Mouse (Mus musculus) thymus, postnatal 14 days (tissue): Measurements from ENCODE around the gene Necab3.

Experiments
- DNase-seq: peaks from one replicate; pipeline ENCODE4 v3.0.0; 2021

Necab3 gene

GRCm38 (mm10) chr2:154538710-154539109 lies 20.0 kb downstream of the Necab3 start:
- DNase-seq = no peak

- no peak for DNase-seq
Measured at GRCm38 (mm10) chr2:154538310-154538709, 20.4 kb downstream of the Necab3 start.

GRCm38 (mm10) chr2:154534704-154535270 lies 23.9 kb downstream of the Necab3 start:
- no peak for DNase-seq

- DNase-seq = no peak
Measured at GRCm38 (mm10) chr2:154532888-154533287, 25.8 kb downstream of the Necab3 start.

- no peak for DNase-seq
Measured at GRCm38 (mm10) chr2:154526531-154526930, 32.2 kb downstream of the Necab3 start.

- no peak for DNase-seq
Measured at GRCm38 (mm10) chr2:154525285-154525684, 33.4 kb downstream of the Necab3 start.

GRCm38 (mm10) chr2:154522334-154522733 lies 36.4 kb downstream of the Necab3 start:
- DNase-seq = no peak

- no peak for DNase-seq
Measured at GRCm38 (mm10) chr2:154521449-154521848, 37.2 kb downstream of the Necab3 start.

GRCm38 (mm10) chr2:154517424-154517823 lies 41.3 kb downstream of the Necab3 start:
- DNase-seq = no peak

- no peak for DNase-seq
Measured at GRCm38 (mm10) chr2:154516944-154517343, 41.7 kb downstream of the Necab3 start.

- no peak for DNase-seq
Measured at GRCm38 (mm10) chr2:154510141-154510540, 48.5 kb downstream of the Necab3 start.

GRCm38 (mm10) chr2:154508450-154508849 lies 50.2 kb downstream of the Necab3 start:
- no peak for DNase-seq

- DNase-seq = peak; percentile 36
Measured at GRCm38 (mm10) chr2:154507566-154508283, 51.0 kb downstream of the Necab3 start.

GRCm38 (mm10) chr2:154507076-154507475 lies 51.6 kb downstream of the Necab3 start:
- no peak for DNase-seq

- DNase-seq = no peak
Measured at GRCm38 (mm10) chr2:154500758-154501157, 57.9 kb downstream of the Necab3 start.

- no peak for DNase-seq
Measured at GRCm38 (mm10) chr2:154499717-154500247, 58.9 kb downstream of the Necab3 start.

GRCm38 (mm10) chr2:154498571-154498970 lies 60.1 kb downstream of the Necab3 start:
- no peak for DNase-seq

GRCm38 (mm10) chr2:154495021-154495420 lies 63.7 kb downstream of the Necab3 start:
- no peak for DNase-seq
